Comparison of ENCODE assay signal across 7 mouse cellular contexts in genomic region chr7:19094471-19094825, GRCm38 (mm10). TPM values are rescaled to one million over a fixed set of nuclear protein-coding genes. Genes with fewer than 3 reads are reported as not detected.
DNase-seq lines count a peak whose midpoint lies in the region; ATAC-seq and TF ChIP-seq lines count a peak whose summit lies in the region.

Gene Six5, plus strand, starts transcription at chr7:19094594.

- no peak for TF ChIP-seq POLR2A in myocyte (IDR thresholded peaks at IDR 0.05; ENCODE audit: insufficient read length, low read depth)

- H3K36me3 ChIP-seq in heart, embryonic 15.5 days = peaks cover 21% of the 10 kb centered on the region; the same call in 1 of the 2 replicates
- peaks cover 10% of the 10 kb centered on the region for H3K36me3 ChIP-seq in myocyte (ENCODE audit: control insufficient read depth, insufficient read depth)

- WGBS in heart, embryonic 15.5 days = 2% methylated on average over 24 of the region's 36 CpGs

- H3K9ac ChIP-seq in heart, embryonic 15.5 days = peak within 1 kb of the TSS; percentile 93

- H3ac ChIP-seq in myocyte (ENCODE audit: control insufficient read depth, insufficient read length) = peak within 1 kb of the TSS; percentile 19

- peak; percentile 37 to 53 for DNase-seq in spleen, adult 18-20 months
- no peak for DNase-seq in spleen, postnatal 14 days (ENCODE audit: low spot score in 2 of 2)
- peak; percentile 66 for DNase-seq in adrenal gland, postnatal 25 days
- DNase-seq in liver = peak; percentile 47
- DNase-seq in frontal cortex, postnatal 10 days (ENCODE audit: low spot score in 2 of 2) = no peak

- H3K9me3 ChIP-seq in heart, embryonic 15.5 days (replicated peaks) = no peaks in the 10 kb centered on the region

- 0 out of 2 replicates have a peak, but pooled peaks cover 3% of the 10 kb centered on the region for H3K27me3 ChIP-seq in heart, embryonic 15.5 days
- H3K27me3 ChIP-seq in myocyte (ENCODE audit: control insufficient read depth, insufficient read depth, insufficient read length) = no peaks in the 10 kb centered on the region

- H3K4me3 ChIP-seq in heart, embryonic 15.5 days = peak within 1 kb of the TSS; percentile 85
- H3K4me3 ChIP-seq in myocyte = peak within 1 kb of the TSS; percentile 34

- ATAC-seq in heart, embryonic 15.5 days (replicated peaks; ENCODE audit: insufficient number of reproducible peaks, insufficient read depth, low FRiP score, low read depth) = peak; percentile 4; the same call in 1 of the 2 replicates

- peak within 1 kb of the TSS; percentile 97 for H3K27ac ChIP-seq in heart, embryonic 15.5 days

- H3K4me2 ChIP-seq in heart, embryonic 15.5 days = peak within 1 kb of the TSS; percentile 96
- peak within 1 kb of the TSS; percentile 88 for H3K4me2 ChIP-seq in myocyte (ENCODE audit: low read depth)

- no peaks in the 10 kb centered on the region for H3K79me2 ChIP-seq in myocyte (ENCODE audit: control insufficient read depth, insufficient read depth)

- H3K4me1 ChIP-seq in heart, embryonic 15.5 days (replicated peaks) = peaks cover 45% of the 10 kb centered on the region

TF ChIP-seq in myocyte, 11 proteins besides CTCF, POLR2A, EP300 and RAD21:
- TF ChIP-seq MAX (IDR thresholded peaks at IDR 0.05; ENCODE audit: low read depth) (no peak), CEBPB (IDR thresholded peaks at IDR 0.05; ENCODE audit: insufficient read depth, poor library complexity, severe bottlenecking) (no peak), E2F4 (IDR thresholded peaks at IDR 0.05; ENCODE audit: insufficient read depth) (no peak), TCF3 (IDR thresholded peaks at IDR 0.05; ENCODE audit: insufficient read length, low read depth) (no peak), USF1 (IDR thresholded peaks at IDR 0.05; ENCODE audit: low read depth) (no peak), MYOD1 (IDR thresholded peaks at IDR 0.05; ENCODE audit: control insufficient read depth in 1 of 3, insufficient read length in 2 of 3, low read depth in 2 of 3) (no peak), MYOG (IDR thresholded peaks at IDR 0.05; ENCODE audit: control insufficient read depth in 1 of 3, insufficient read depth in 1 of 3, insufficient read length in 2 of 3, low read depth in 2 of 3) (no peak), TCF12 (IDR thresholded peaks at IDR 0.05; ENCODE audit: insufficient read depth, poor library complexity, severe bottlenecking) (no peak)

RNA-seq across cellular contexts. Expression of gene Six5, which starts in this region (rescaled TPM):
- 21.8 and 26.1 TPM in 2 replicates for total RNA-seq in adrenal gland, postnatal 25 days (2021)
- 4.9 and 6.7 TPM in 2 replicates for polyA plus RNA-seq in heart, embryonic 15.5 days (2015; fragmentation: Nextera tagmentation; extraction: Ambion mirVana)
- 1.6 TPM for polyA plus RNA-seq in myocyte (2012; fragmentation: generic; extraction: Trizol)

Comparison
In these comparisons a context has a peak if more than half of its experiments do, and no peak if none do; other contexts are left out.
1. DNase-seq: peak in spleen, adult 18-20 months (2 of 2), adrenal gland, postnatal 25 days (single experiment) and liver (single experiment); none in spleen, postnatal 14 days (0 of 2) and frontal cortex, postnatal 10 days (0 of 2).